Mouse (Mus musculus) 3134 (cell line): ENCODE results near the gene Olfml3.

Experiments used
- DNase-seq: peaks from one replicate; pipeline ENCODE4 v3.0.0-alpha.2; 2011; ENCODE audit warnings: low spot score; ENCODE audit not compliant: insufficient read length; ENCODE audit errors: extremely low read depth

The Olfml3 gene

GRCm38 (mm10) chr3:103714236-103714875 is 23.4 kb downstream of the Olfml3 start:
- DNase-seq: no peak

- no peak for DNase-seq
Observed at GRCm38 (mm10) chr3:103712196-103712595, 25.6 kb downstream of the Olfml3 start.

GRCm38 (mm10) chr3:103709470-103710040 is 28.2 kb downstream of the Olfml3 start:
- DNase-seq: no peak

GRCm38 (mm10) chr3:103705426-103705825 is 32.4 kb downstream of the Olfml3 start:
- no peak for DNase-seq

- DNase-seq: no peak
Observed at GRCm38 (mm10) chr3:103704661-103705060, 33.1 kb downstream of the Olfml3 start.

GRCm38 (mm10) chr3:103696388-103696925 is 41.3 kb downstream of the Olfml3 start:
- DNase-seq: no peak

- no peak for DNase-seq
Observed at GRCm38 (mm10) chr3:103695556-103695955, 42.2 kb downstream of the Olfml3 start.

GRCm38 (mm10) chr3:103690506-103690905 is 47.3 kb downstream of the Olfml3 start:
- DNase-seq: no peak

GRCm38 (mm10) chr3:103689043-103689442 is 48.8 kb downstream of the Olfml3 start:
- no peak for DNase-seq

- DNase-seq: no peak
Observed at GRCm38 (mm10) chr3:103683966-103684319, 53.9 kb downstream of the Olfml3 start.

GRCm38 (mm10) chr3:103683234-103683965 is 54.4 kb downstream of the Olfml3 start:
- peak; percentile 92 for DNase-seq

GRCm38 (mm10) chr3:103682473-103682872 is 55.3 kb downstream of the Olfml3 start:
- DNase-seq: peak; percentile 76

- DNase-seq: no peak
Observed at GRCm38 (mm10) chr3:103678811-103679210, 59.0 kb downstream of the Olfml3 start.

- DNase-seq: no peak
Observed at GRCm38 (mm10) chr3:103672716-103673115, 65.1 kb downstream of the Olfml3 start.
